Mouse (Mus musculus): ENCODE results near the gene Gm49673. TPM values are rescaled to one million over a fixed set of nuclear protein-coding genes. Genes with fewer than 3 reads are reported as not detected.
A peak's percentile ranks its signal among the peaks of the same experiment; 100 is the strongest.
"Not testable (repeated sequence)": the region's sequence is repeated elsewhere in the genome, so short reads cannot be mapped to it uniquely, and the experiment has no call there.

The Gm49673 gene
- polyA plus RNA-seq, 1 experiment from 2014 or later: 0.58 TPM

DNA sequence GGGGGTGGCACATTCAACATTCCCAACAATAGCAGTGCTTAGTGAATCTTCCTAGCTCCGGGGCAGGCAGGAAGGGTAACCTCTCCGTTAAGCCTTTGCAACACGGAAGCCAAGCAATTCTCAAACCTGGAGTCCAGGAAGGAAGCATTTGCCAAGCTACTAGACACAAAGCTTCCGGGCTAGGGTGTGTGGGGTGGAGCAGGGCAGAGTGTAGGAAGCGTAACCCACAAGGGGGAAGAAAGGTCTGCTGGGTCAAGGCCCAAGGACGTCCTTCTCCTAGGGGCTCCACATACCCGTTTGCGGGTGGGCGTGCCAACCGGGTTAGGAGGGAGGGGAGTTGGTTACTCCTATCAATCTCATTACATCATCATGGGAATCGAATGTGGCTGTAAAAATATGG lies 31.2 kb downstream of the Gm49673 start:
- H3K9me3 ChIP-seq (ENCODE audit: control insufficient read depth, low read length); H3K4me3 ChIP-seq (ENCODE audit: low read length); H3K4me1 ChIP-seq (ENCODE audit: control insufficient read depth, insufficient read depth, low read length); ATAC-seq (ENCODE audit: low FRiP score, low TSS enrichment); H3K27ac ChIP-seq (ENCODE audit: low read depth, low read length); H3K9ac ChIP-seq (ENCODE audit: low read depth, low read length); H3K27me3 ChIP-seq (ENCODE audit: control insufficient read depth, insufficient read depth, low read length); H3K36me3 ChIP-seq (ENCODE audit: control insufficient read depth, insufficient read depth, low read length); H3K4me2 ChIP-seq (replicated peaks; ENCODE audit: low read depth, low read length): not testable (repeated sequence)
- 73% methylated on average over 6 of the region's 11 CpGs for WGBS

GRCm38 (mm10) chr17:8112199-8112598 lies 35.4 kb downstream of the Gm49673 start:
- ATAC-seq (ENCODE audit: low FRiP score, low TSS enrichment); H3K9ac ChIP-seq (ENCODE audit: low read depth, low read length); H3K36me3 ChIP-seq (ENCODE audit: control insufficient read depth, insufficient read depth, low read length); H3K4me1 ChIP-seq (ENCODE audit: control insufficient read depth, insufficient read depth, low read length); H3K27ac ChIP-seq (ENCODE audit: low read depth, low read length); H3K9me3 ChIP-seq (ENCODE audit: control insufficient read depth, low read length); H3K4me3 ChIP-seq (ENCODE audit: low read length); H3K27me3 ChIP-seq (ENCODE audit: control insufficient read depth, insufficient read depth, low read length); H3K4me2 ChIP-seq (replicated peaks; ENCODE audit: low read depth, low read length): not testable (repeated sequence)
- no CpG with 5 or more reads among the region's 1 CpGs for WGBS

DNA sequence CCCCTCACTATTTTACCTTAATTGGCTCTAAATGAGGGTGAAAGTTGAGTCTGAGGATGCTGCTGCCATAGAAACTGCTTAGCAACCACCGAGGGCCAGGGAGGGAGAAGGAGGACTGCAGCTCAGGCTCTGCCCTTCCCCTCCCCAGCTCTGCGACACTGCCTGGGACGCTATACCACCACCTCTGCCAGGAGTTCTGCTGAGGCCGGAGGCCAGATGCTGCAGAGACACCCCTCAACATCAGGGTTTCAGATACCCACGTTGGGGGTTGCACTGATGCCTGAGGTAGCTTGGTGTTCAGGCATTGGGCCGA lies 46.3 kb downstream of the Gm49673 start:
- not testable (repeated sequence) for H3K4me2 ChIP-seq (replicated peaks; ENCODE audit: low read depth, low read length); H3K9ac ChIP-seq (ENCODE audit: low read depth, low read length); H3K4me3 ChIP-seq (ENCODE audit: low read length); H3K36me3 ChIP-seq (ENCODE audit: control insufficient read depth, insufficient read depth, low read length); H3K4me1 ChIP-seq (ENCODE audit: control insufficient read depth, insufficient read depth, low read length); H3K27me3 ChIP-seq (ENCODE audit: control insufficient read depth, insufficient read depth, low read length); H3K27ac ChIP-seq (ENCODE audit: low read depth, low read length); H3K9me3 ChIP-seq (ENCODE audit: control insufficient read depth, low read length)
- ATAC-seq (ENCODE audit: low FRiP score, low TSS enrichment): 0 out of 2 replicates have a peak, but pooled peaks have one; percentile 40
- WGBS: 50% methylated on average over 3 of the region's 6 CpGs

GRCm38 (mm10) chr17:8100405-8101296 lies 46.9 kb downstream of the Gm49673 start:
- H3K4me1 ChIP-seq (ENCODE audit: control insufficient read depth, insufficient read depth, low read length); H3K36me3 ChIP-seq (ENCODE audit: control insufficient read depth, insufficient read depth, low read length); H3K4me2 ChIP-seq (replicated peaks; ENCODE audit: low read depth, low read length); H3K9me3 ChIP-seq (ENCODE audit: control insufficient read depth, low read length); H3K27ac ChIP-seq (ENCODE audit: low read depth, low read length); H3K4me3 ChIP-seq (ENCODE audit: low read length); H3K9ac ChIP-seq (ENCODE audit: low read depth, low read length); H3K27me3 ChIP-seq (ENCODE audit: control insufficient read depth, insufficient read depth, low read length): not testable (repeated sequence)
- 33% methylated on average over 6 of the region's 26 CpGs for WGBS
- ATAC-seq (ENCODE audit: low FRiP score, low TSS enrichment): peak; percentile 53; the same call in 1 of the 2 replicates

DNA sequence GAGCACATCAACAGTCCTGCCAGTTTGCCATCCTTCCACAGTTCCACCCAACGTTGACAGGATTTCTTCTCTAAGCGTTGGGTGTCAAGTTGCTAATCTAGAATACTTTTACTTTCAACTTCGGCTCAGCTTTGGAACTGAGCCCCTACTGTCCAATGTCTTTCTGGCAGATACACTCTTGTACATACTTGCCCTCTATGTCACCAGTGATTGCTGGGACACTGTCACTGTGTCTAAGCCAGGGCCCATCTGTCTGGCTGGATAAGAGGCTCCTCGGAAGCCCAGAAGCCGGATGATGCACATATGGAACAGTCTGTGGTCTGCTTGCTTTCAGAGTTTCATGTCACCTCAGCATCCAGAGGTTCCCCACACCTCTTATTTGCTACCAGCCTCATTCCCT lies 51.4 kb downstream of the Gm49673 start:
- not testable (repeated sequence) for ATAC-seq (ENCODE audit: low FRiP score, low TSS enrichment); H3K27me3 ChIP-seq (ENCODE audit: control insufficient read depth, insufficient read depth, low read length); H3K4me2 ChIP-seq (replicated peaks; ENCODE audit: low read depth, low read length); H3K9ac ChIP-seq (ENCODE audit: low read depth, low read length); H3K36me3 ChIP-seq (ENCODE audit: control insufficient read depth, insufficient read depth, low read length); H3K4me3 ChIP-seq (ENCODE audit: low read length); H3K27ac ChIP-seq (ENCODE audit: low read depth, low read length); H3K4me1 ChIP-seq (ENCODE audit: control insufficient read depth, insufficient read depth, low read length); H3K9me3 ChIP-seq (ENCODE audit: control insufficient read depth, low read length)
- WGBS: 65% methylated on average over 4 of the region's 5 CpGs

DNA sequence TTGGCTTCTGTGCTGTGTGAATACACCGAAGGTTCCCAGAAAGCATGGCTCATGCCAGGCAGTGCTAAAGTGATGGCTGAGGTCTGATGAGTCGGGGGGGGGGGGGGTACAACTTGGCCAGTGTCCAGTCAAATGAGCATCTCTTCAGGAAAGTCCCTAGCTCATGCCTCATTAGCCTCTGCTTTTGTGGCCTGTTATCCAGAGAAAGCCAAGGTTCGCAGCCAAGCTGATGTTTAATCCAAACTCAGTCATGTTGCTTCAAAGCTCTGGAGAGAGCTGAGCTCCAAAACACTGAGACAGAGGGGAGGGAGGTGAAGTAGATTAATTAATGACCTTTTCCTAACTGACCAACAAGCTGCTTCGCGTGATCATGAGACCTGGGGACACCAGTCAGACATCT lies 51.9 kb downstream of the Gm49673 start:
- H3K4me2 ChIP-seq (replicated peaks; ENCODE audit: low read depth, low read length); H3K9me3 ChIP-seq (ENCODE audit: control insufficient read depth, low read length); H3K4me1 ChIP-seq (ENCODE audit: control insufficient read depth, insufficient read depth, low read length); H3K36me3 ChIP-seq (ENCODE audit: control insufficient read depth, insufficient read depth, low read length); H3K27ac ChIP-seq (ENCODE audit: low read depth, low read length); H3K9ac ChIP-seq (ENCODE audit: low read depth, low read length); H3K27me3 ChIP-seq (ENCODE audit: control insufficient read depth, insufficient read depth, low read length); ATAC-seq (ENCODE audit: low FRiP score, low TSS enrichment); H3K4me3 ChIP-seq (ENCODE audit: low read length): not testable (repeated sequence)
- WGBS: 61% methylated on average over 3 of the region's 5 CpGs

GRCm38 (mm10) chr17:8092537-8093526 lies 54.8 kb downstream of the Gm49673 start:
- not testable (repeated sequence) for H3K9me3 ChIP-seq (ENCODE audit: control insufficient read depth, low read length); H3K9ac ChIP-seq (ENCODE audit: low read depth, low read length); H3K27me3 ChIP-seq (ENCODE audit: control insufficient read depth, insufficient read depth, low read length); H3K27ac ChIP-seq (ENCODE audit: low read depth, low read length); H3K4me3 ChIP-seq (ENCODE audit: low read length); H3K4me2 ChIP-seq (replicated peaks; ENCODE audit: low read depth, low read length); H3K36me3 ChIP-seq (ENCODE audit: control insufficient read depth, insufficient read depth, low read length); H3K4me1 ChIP-seq (ENCODE audit: control insufficient read depth, insufficient read depth, low read length)
- peak; percentile 33; the same call in 1 of the 2 replicates for ATAC-seq (ENCODE audit: low FRiP score, low TSS enrichment)
- WGBS: 65% methylated on average over 4 of the region's 18 CpGs

DNA sequence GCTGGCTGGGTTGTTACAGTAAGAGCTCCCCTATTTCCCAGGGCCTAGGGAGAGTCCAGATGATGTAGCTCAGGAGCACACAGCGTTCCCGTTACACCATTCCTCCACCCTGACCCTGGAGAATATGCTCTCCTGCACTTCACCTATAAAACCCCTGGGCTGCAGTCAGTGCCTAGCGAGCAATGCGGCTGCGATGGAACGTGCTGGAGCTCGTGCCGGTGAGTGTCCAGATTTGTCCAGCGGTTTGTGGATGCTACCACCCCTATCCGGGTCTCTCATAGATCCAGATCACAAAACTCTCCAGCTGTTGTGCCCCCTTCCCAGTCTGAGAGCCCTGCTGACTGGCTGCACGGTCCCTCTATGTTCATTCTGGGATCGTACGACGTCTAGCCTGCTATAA lies 56.3 kb downstream of the Gm49673 start:
- not testable (repeated sequence) for H3K27me3 ChIP-seq (ENCODE audit: control insufficient read depth, insufficient read depth, low read length); H3K4me2 ChIP-seq (replicated peaks; ENCODE audit: low read depth, low read length); H3K4me3 ChIP-seq (ENCODE audit: low read length); H3K9me3 ChIP-seq (ENCODE audit: control insufficient read depth, low read length); H3K36me3 ChIP-seq (ENCODE audit: control insufficient read depth, insufficient read depth, low read length); ATAC-seq (ENCODE audit: low FRiP score, low TSS enrichment); H3K9ac ChIP-seq (ENCODE audit: low read depth, low read length); H3K27ac ChIP-seq (ENCODE audit: low read depth, low read length); H3K4me1 ChIP-seq (ENCODE audit: control insufficient read depth, insufficient read depth, low read length)
- 80% methylated on average over 14 of the region's 14 CpGs for WGBS

DNA sequence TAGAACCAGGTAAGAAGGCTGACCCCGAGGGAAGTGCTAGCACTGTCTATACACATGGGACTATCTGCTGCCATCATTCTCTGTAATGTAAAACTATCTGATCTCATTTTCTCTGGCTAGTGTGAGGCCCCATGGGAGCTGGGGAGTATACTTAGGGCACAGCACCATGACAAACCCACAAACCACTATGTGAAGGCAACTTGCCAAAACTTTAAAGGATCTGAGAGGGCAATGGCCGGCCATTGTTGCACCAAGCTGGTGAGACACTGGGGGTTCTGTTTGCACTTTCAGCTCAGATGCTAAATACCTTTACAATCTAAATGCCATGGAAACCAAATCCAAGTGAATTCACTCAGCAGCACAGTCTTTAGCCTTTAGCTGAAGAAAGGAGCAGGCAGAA lies 77.7 kb downstream of the Gm49673 start:
- H3K4me3 ChIP-seq (ENCODE audit: low read length); ATAC-seq (ENCODE audit: low FRiP score, low TSS enrichment); H3K9me3 ChIP-seq (ENCODE audit: control insufficient read depth, low read length); H3K4me1 ChIP-seq (ENCODE audit: control insufficient read depth, insufficient read depth, low read length); H3K27me3 ChIP-seq (ENCODE audit: control insufficient read depth, insufficient read depth, low read length); H3K4me2 ChIP-seq (replicated peaks; ENCODE audit: low read depth, low read length); H3K36me3 ChIP-seq (ENCODE audit: control insufficient read depth, insufficient read depth, low read length); H3K9ac ChIP-seq (ENCODE audit: low read depth, low read length); H3K27ac ChIP-seq (ENCODE audit: low read depth, low read length): not testable (repeated sequence)
- 89% methylated on average over 1 of the region's 2 CpGs for WGBS

Measured in kidney, embryonic 14.5 days (tissue).